Mouse (Mus musculus): ENCODE data around the gene Chga. TPM values are rescaled to one million over a fixed set of nuclear protein-coding genes. Genes with fewer than 3 reads are reported as not detected.

Chga gene
- total RNA-seq (2023): not detected

DNA sequence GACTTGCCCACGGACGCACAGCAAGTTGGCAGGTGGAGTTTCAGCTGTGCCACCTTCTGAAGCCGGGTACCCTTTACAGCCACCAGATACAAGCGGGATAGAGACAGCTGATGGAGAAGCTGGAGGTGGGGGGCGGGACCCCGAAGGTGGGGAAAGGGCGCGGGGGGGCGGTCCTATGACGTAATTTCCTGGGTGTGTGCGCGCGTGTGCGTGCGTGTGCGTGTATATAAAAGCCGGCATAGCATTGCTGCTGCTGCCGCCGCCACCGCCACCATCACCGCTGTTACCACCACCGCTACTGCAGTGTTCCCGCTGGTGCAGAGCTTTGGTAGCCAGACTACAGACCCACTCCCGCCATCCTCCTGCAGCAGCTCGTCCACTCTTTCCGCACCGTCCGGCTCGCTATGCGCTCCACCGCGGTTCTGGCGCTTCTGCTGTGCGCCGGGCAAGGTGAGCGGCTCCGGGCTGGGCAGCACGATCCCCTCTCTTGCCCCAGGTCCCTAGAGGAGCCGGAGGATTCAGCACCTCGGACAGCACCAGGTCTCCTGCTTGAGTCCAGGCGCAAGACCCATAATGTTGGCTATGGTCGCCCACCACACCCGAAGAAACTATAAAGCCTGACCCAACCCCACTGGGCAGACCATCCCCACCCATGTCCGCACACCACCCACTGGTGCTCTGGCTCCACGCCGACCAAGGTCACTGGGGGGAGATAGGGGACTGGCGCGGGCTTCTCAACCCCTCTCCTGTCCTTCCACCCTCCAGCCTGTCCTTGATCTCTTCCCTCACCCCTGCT, at the start of gene Chga:
Gene Chga (plus strand): TSS at position 249 of the 796 bp plus-strand sequence.

Other genes starting within 250 kb of the Chga start
- 100 to 1,000 TPM; 294 to 302 TPM for gene Lgmn, start 115.2 kb upstream of the Chga start, total RNA-seq (2023)
- gene Golga5, start 85.8 kb upstream of the Chga start, total RNA-seq (2023): 10 to 100 TPM; 35.7 to 38.0 TPM
- 10 to 100 TPM; 47.3 to 49.7 TPM for gene Itpk1, start 150.0 kb downstream of the Chga start, total RNA-seq (2023)
- gene Moap1, start 188.7 kb downstream of the Chga start, total RNA-seq (2023): 1 to 10 TPM; 5.2 to 9.2 TPM
- gene Tmem251, start 188.8 kb downstream of the Chga start, total RNA-seq (2023): 10 to 100 TPM; 13.8 to 15.6 TPM
- not detected for gene Gm28051, start 202.8 kb downstream of the Chga start, total RNA-seq (2023)
- 10 to 100 TPM; 17.3 to 29.4 TPM for gene Gon7, start 202.8 kb downstream of the Chga start, total RNA-seq (2023)
- 10 to 100 TPM; 12.2 to 13.2 TPM for gene Ubr7, start 203.0 kb downstream of the Chga start, total RNA-seq (2023)
- gene Gm20604, start 203.7 kb downstream of the Chga start, total RNA-seq (2023): 1 to 10 TPM; 2.8 to 4.7 TPM

Data from monocyte, adult 59 days (primary cell).